25 mouse cellular contexts compared by ENCODE assay signal in the genomic region with DNA sequence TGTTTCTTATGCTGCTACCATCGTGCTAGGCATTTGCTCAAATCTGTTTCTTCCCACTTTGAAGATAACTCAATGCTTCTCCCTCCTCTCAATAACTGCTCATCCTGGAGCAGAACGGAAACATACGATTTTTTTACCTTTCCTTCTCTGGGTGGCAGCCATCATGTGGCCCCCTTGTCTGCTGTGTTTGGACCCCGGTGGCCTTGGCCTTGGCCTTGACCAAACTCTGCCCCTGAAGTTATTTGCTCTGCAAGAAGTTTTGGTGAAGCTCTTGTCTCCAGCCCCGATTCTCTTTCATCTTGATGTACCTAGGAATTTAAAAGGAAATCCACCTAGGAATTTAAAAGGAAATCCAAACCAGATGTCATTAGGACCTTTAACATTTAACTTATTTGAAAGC.
A peak's percentile ranks its signal among the peaks of the same experiment; 100 is the strongest.
DNase-seq lines count a peak whose midpoint lies in the region; ATAC-seq lines count a peak whose summit lies in the region.
"Had no signal": no experiment of that assay in that cellular context is flagged by ENCODE, and none has a peak within 500 bp of the region (broad histone marks: within the 10 kb centered on the region; RNA-seq: fewer than 3 reads in every experiment).

No protein-coding gene starts in this region.

- H3K9me3 ChIP-seq in midbrain, embryonic 11.5 days (ENCODE audit: control insufficient read depth, low read length) = no peaks in the 10 kb centered on the region
- H3K9me3 ChIP-seq in midbrain, embryonic 10.5 days (replicated peaks) = no peaks in the 10 kb centered on the region
- no peaks in the 10 kb centered on the region for H3K9me3 ChIP-seq in embryonic facial prominence, embryonic 11.5 days (replicated peaks; ENCODE audit: control insufficient read depth, low read length)
- H3K9me3 ChIP-seq in limb, embryonic 12.5 days = no peaks in the 10 kb centered on the region
- H3K9me3 ChIP-seq: embryonic facial prominence, embryonic 13.5 days; embryonic facial prominence, embryonic 15.5 days; forebrain, embryonic 10.5 days; forebrain, embryonic 12.5 days had no signal

- H3K4me3 ChIP-seq in midbrain, embryonic 11.5 days (ENCODE audit: low read depth, low read length) = no peak overlapping the region
- no peak overlapping the region for H3K4me3 ChIP-seq in midbrain, embryonic 10.5 days
- H3K4me3 ChIP-seq in embryonic facial prominence, embryonic 11.5 days (ENCODE audit: low read depth, low read length) = no peak overlapping the region
- no peak overlapping the region for H3K4me3 ChIP-seq in limb, embryonic 12.5 days (replicated peaks)
- H3K4me3 ChIP-seq: embryonic facial prominence, embryonic 13.5 days; embryonic facial prominence, embryonic 15.5 days; erythroblast, embryonic 14.5 days; forebrain, embryonic 10.5 days; forebrain, embryonic 12.5 days had no signal

- DNase-seq in heart, adult 11 months = peak; percentile 64
- DNase-seq in heart, postnatal 4 days = no peak
- DNase-seq in midbrain, embryonic 11.5 days (ENCODE audit: low spot score, missing footprints) = peak; percentile 65
- DNase-seq in midbrain, embryonic 10.5 days (ENCODE audit: low spot score) = no peak
- peak; percentile 63 for DNase-seq in embryonic facial prominence, embryonic 11.5 days (ENCODE audit: low spot score)
- DNase-seq in yolk sac, embryonic 10.5 days (ENCODE audit: low spot score) = no peak
- DNase-seq in lung, adult 18-20 months = no peak
- DNase-seq: adrenal gland, adult 2 months; adrenal gland, postnatal 10 days; adrenal gland, postnatal 25 days; cerebellum, adult 11 months; cerebellum, adult 18-20 months; cerebellum, adult 8-10 months; cerebellum, adult 9-11 months; cerebellum, postnatal 14 days; cerebellum, postnatal 36 days; embryo, embryonic 11 days had no signal

- H3K27ac ChIP-seq in midbrain, embryonic 11.5 days (ENCODE audit: low read depth, low read length) = no peak overlapping the region
- no peak overlapping the region for H3K27ac ChIP-seq in midbrain, embryonic 10.5 days (replicated peaks)
- no peak overlapping the region for H3K27ac ChIP-seq in embryonic facial prominence, embryonic 11.5 days (replicated peaks; ENCODE audit: low read depth, low read length)
- H3K27ac ChIP-seq in limb, embryonic 12.5 days = peak overlapping the region; percentile 62; the same call in 1 of the 2 replicates
- H3K27ac ChIP-seq: embryonic facial prominence, embryonic 13.5 days; embryonic facial prominence, embryonic 15.5 days; forebrain, embryonic 10.5 days; forebrain, embryonic 12.5 days had no signal

- no peaks in the 10 kb centered on the region for H3K4me1 ChIP-seq in midbrain, embryonic 11.5 days (ENCODE audit: control insufficient read depth, insufficient read depth, low read length)
- no peaks in the 10 kb centered on the region for H3K4me1 ChIP-seq in midbrain, embryonic 10.5 days
- no peaks in the 10 kb centered on the region for H3K4me1 ChIP-seq in embryonic facial prominence, embryonic 11.5 days (ENCODE audit: control insufficient read depth, insufficient read depth, low read length)
- peaks cover 7% of the 10 kb centered on the region; the same call in 1 of the 2 replicates for H3K4me1 ChIP-seq in limb, embryonic 12.5 days (replicated peaks)
- H3K4me1 ChIP-seq: embryonic facial prominence, embryonic 15.5 days; forebrain, embryonic 12.5 days had no signal

- H3K9ac ChIP-seq in midbrain, embryonic 11.5 days (ENCODE audit: low read length) = no peak overlapping the region
- no peak overlapping the region for H3K9ac ChIP-seq in embryonic facial prominence, embryonic 11.5 days (replicated peaks; ENCODE audit: low read length)
- H3K9ac ChIP-seq in limb, embryonic 12.5 days (replicated peaks) = no peak overlapping the region
- H3K9ac ChIP-seq: embryonic facial prominence, embryonic 13.5 days; embryonic facial prominence, embryonic 15.5 days; forebrain, embryonic 12.5 days had no signal

- H3K36me3 ChIP-seq in midbrain, embryonic 11.5 days (ENCODE audit: control insufficient read depth, insufficient read depth, low read length) = no peaks in the 10 kb centered on the region
- no peaks in the 10 kb centered on the region for H3K36me3 ChIP-seq in midbrain, embryonic 10.5 days
- no peaks in the 10 kb centered on the region for H3K36me3 ChIP-seq in embryonic facial prominence, embryonic 11.5 days (replicated peaks; ENCODE audit: control insufficient read depth, insufficient read depth, low read depth, low read length)
- no peaks in the 10 kb centered on the region for H3K36me3 ChIP-seq in limb, embryonic 12.5 days
- H3K36me3 ChIP-seq: embryonic facial prominence, embryonic 13.5 days; embryonic facial prominence, embryonic 15.5 days; forebrain, embryonic 10.5 days; forebrain, embryonic 12.5 days had no signal

- H3K27me3 ChIP-seq in midbrain, embryonic 11.5 days (ENCODE audit: control insufficient read depth, insufficient read depth, low read length) = no peaks in the 10 kb centered on the region
- peaks cover 9% of the 10 kb centered on the region for H3K27me3 ChIP-seq in midbrain, embryonic 10.5 days (ENCODE audit: low read depth, poor library complexity, severe bottlenecking)
- no peaks in the 10 kb centered on the region for H3K27me3 ChIP-seq in embryonic facial prominence, embryonic 11.5 days (ENCODE audit: control insufficient read depth, insufficient read depth, low read length)
- 0 out of 2 replicates have a peak, but pooled peaks cover 6% of the 10 kb centered on the region for H3K27me3 ChIP-seq in limb, embryonic 12.5 days
- H3K27me3 ChIP-seq: forebrain, embryonic 12.5 days had no signal

- no peak overlapping the region for H3K4me2 ChIP-seq in midbrain, embryonic 11.5 days
- H3K4me2 ChIP-seq in embryonic facial prominence, embryonic 11.5 days (ENCODE audit: low read depth, low read length) = no peak overlapping the region
- H3K4me2 ChIP-seq in limb, embryonic 12.5 days = no peak overlapping the region
- H3K4me2 ChIP-seq: embryonic facial prominence, embryonic 13.5 days; embryonic facial prominence, embryonic 15.5 days; forebrain, embryonic 12.5 days had no signal

- 81% methylated on average over 5 of the region's 5 CpGs for WGBS in midbrain, embryonic 11.5 days
- 79% methylated on average over 5 of the region's 5 CpGs for WGBS in midbrain, embryonic 10.5 days
- 49% methylated on average over 5 of the region's 5 CpGs for WGBS in embryonic facial prominence, embryonic 11.5 days
- WGBS in limb, embryonic 12.5 days = 45% methylated on average over 5 of the region's 5 CpGs

- ATAC-seq in midbrain, embryonic 11.5 days (ENCODE audit: low FRiP score) = no peak
- no peak for ATAC-seq in embryonic facial prominence, embryonic 11.5 days (replicated peaks; ENCODE audit: insufficient number of reproducible peaks, low FRiP score, low TSS enrichment, low read depth)
- no peak for ATAC-seq in limb, embryonic 12.5 days (ENCODE audit: insufficient number of reproducible peaks, insufficient read depth, low FRiP score, low TSS enrichment, low read depth)
- ATAC-seq: forebrain, embryonic 14.5 days; forebrain, embryonic 16.5 days had no signal

Comparison
In these comparisons a context has a peak if more than half of its experiments do, and no peak if none do; other contexts are left out.
1. DNase-seq: peak in heart, adult 11 months (single experiment), midbrain, embryonic 11.5 days (single experiment) and embryonic facial prominence, embryonic 11.5 days (single experiment); none in heart, postnatal 4 days (single experiment), midbrain, embryonic 10.5 days (single experiment), yolk sac, embryonic 10.5 days (single experiment) and lung, adult 18-20 months (0 of 2).